Mouse (Mus musculus) ovary, postnatal 10 days (tissue): ENCODE measurements around the gene Lrig2.

ENCODE experiments used
- DNase-seq: peaks from one replicate; pipeline ENCODE4 v3.0.0; 2022; ENCODE audit warnings: low spot score

Lrig2 gene

GRCm38 (mm10) chr3:104510771-104511429 lies 818 bp downstream of the Lrig2 start:
- no peak for DNase-seq

GRCm38 (mm10) chr3:104501648-104502047 lies 10.1 kb downstream of the Lrig2 start:
- no peak for DNase-seq

- DNase-seq, result no peak
Observed at GRCm38 (mm10) chr3:104500881-104501280, 10.8 kb downstream of the Lrig2 start.

- no peak for DNase-seq
Observed at GRCm38 (mm10) chr3:104496176-104496575, 15.5 kb downstream of the Lrig2 start.

GRCm38 (mm10) chr3:104480946-104481719 lies 30.6 kb downstream of the Lrig2 start:
- DNase-seq, result no peak

GRCm38 (mm10) chr3:104478056-104478455 lies 33.7 kb downstream of the Lrig2 start:
- DNase-seq, result no peak

GRCm38 (mm10) chr3:104469421-104469820 lies 42.3 kb downstream of the Lrig2 start:
- no peak for DNase-seq

GRCm38 (mm10) chr3:104461226-104461625 lies 50.5 kb downstream of the Lrig2 start:
- no peak for DNase-seq

GRCm38 (mm10) chr3:104458588-104458987 lies 53.1 kb downstream of the Lrig2 start:
- DNase-seq, result no peak

- no peak for DNase-seq
Observed at GRCm38 (mm10) chr3:104455506-104456275, 56.0 kb downstream of the Lrig2 start.

- DNase-seq, result no peak
Observed at GRCm38 (mm10) chr3:104447240-104447639, 64.5 kb downstream of the Lrig2 start.

- DNase-seq, result no peak
Observed at GRCm38 (mm10) chr3:104446689-104447088, 65.0 kb downstream of the Lrig2 start.

- DNase-seq, result no peak
Observed at GRCm38 (mm10) chr3:104445576-104445975, 66.1 kb downstream of the Lrig2 start.

GRCm38 (mm10) chr3:104444946-104445460 lies 66.7 kb downstream of the Lrig2 start:
- DNase-seq, result no peak

GRCm38 (mm10) chr3:104444082-104444481 lies 67.6 kb downstream of the Lrig2 start:
- DNase-seq, result no peak

- DNase-seq, result no peak
Observed at GRCm38 (mm10) chr3:104442357-104442756, 69.4 kb downstream of the Lrig2 start.

- peak; percentile 91 for DNase-seq
Observed at GRCm38 (mm10) chr3:104441870-104442283, 69.8 kb downstream of the Lrig2 start.

GRCm38 (mm10) chr3:104441435-104441834 lies 70.3 kb downstream of the Lrig2 start:
- DNase-seq, result no peak

GRCm38 (mm10) chr3:104438777-104439176 lies 72.9 kb downstream of the Lrig2 start:
- DNase-seq, result no peak

- DNase-seq, result no peak
Observed at GRCm38 (mm10) chr3:104437576-104437975, 74.1 kb downstream of the Lrig2 start.

GRCm38 (mm10) chr3:104435947-104436346 lies 75.8 kb downstream of the Lrig2 start:
- no peak for DNase-seq

- no peak for DNase-seq
Observed at GRCm38 (mm10) chr3:104434246-104434696, 77.4 kb downstream of the Lrig2 start.
